Mouse (Mus musculus) C2C12 (cell line): Measurements from ENCODE around the gene Plekhj1. TPM values are rescaled to one million over a fixed set of nuclear protein-coding genes. Genes with fewer than 3 reads are reported as not detected.

Experiments used
- H3K27me3 ChIP-seq: one replicate; pipeline ENCODE4 v1.6.1; 2011; ENCODE audit not compliant: control insufficient read depth, insufficient read depth, insufficient read length
- H3K36me3 ChIP-seq: one replicate; pipeline ENCODE4 v1.6.1; 2011; ENCODE audit not compliant: control insufficient read depth, insufficient read depth
- H3K4me3 ChIP-seq: one replicate; pipeline ENCODE4 v1.5.1; 2011; ENCODE audit warnings: mild to moderate bottlenecking, control low read depth; ENCODE audit not compliant: poor library complexity, insufficient read depth, severe bottlenecking
- H3K79me2 ChIP-seq: one replicate; pipeline ENCODE4 v1.6.1; 2011; ENCODE audit not compliant: control insufficient read depth, insufficient read depth
- H3K79me3 ChIP-seq: one replicate; pipeline ENCODE4 v1.6.1; 2011; ENCODE audit warnings: low read depth, control low read depth
- H3ac ChIP-seq: one replicate; pipeline ENCODE3; 2011; ENCODE audit warnings: low read depth; ENCODE audit not compliant: control insufficient read depth, insufficient read length
- CEBPB ChIP-seq: IDR thresholded peaks from one replicate; pipeline ENCODE4 v1.6.1; 2011; ENCODE audit warnings: low read depth, mild to moderate bottlenecking, control low read depth, moderate library complexity
- CTCF ChIP-seq: IDR thresholded peaks from one replicate; pipeline ENCODE4 v1.5.1; 2011; ENCODE audit not compliant: control insufficient read depth, insufficient read depth, insufficient read length
- FOSL1 ChIP-seq: IDR thresholded peaks from one replicate; pipeline ENCODE4 v1.8.0; 2011; ENCODE audit warnings: mild to moderate bottlenecking, low read length; ENCODE audit not compliant: poor library complexity, insufficient read depth, severe bottlenecking
- MAX ChIP-seq: IDR thresholded peaks from one replicate; pipeline ENCODE4 v1.6.1; 2011; ENCODE audit warnings: mild to moderate bottlenecking, control low read depth
- MYOD1 ChIP-seq: IDR thresholded peaks from one replicate; pipeline ENCODE4 v1.6.1; 2011; ENCODE audit warnings: low read depth; ENCODE audit not compliant: control insufficient read depth, insufficient read length
- MYOG ChIP-seq: IDR thresholded peaks from one replicate; pipeline ENCODE4 v1.6.1; 2011; ENCODE audit not compliant: control insufficient read depth, insufficient read length; ENCODE audit errors: extremely low read depth
- USF1 ChIP-seq: IDR thresholded peaks from one replicate; pipeline ENCODE4 v1.6.1; 2011; ENCODE audit warnings: low read depth, mild to moderate bottlenecking, control low read depth, moderate library complexity
- polyA plus RNA-seq: library from polyadenylated mRNA; unstranded; fragments of >200 nt; fragmentation: generic; extraction: Trizol; gene quantifications from one replicate; pipeline ENCODE4 v1.2.1, GENCODE M21; 2012; ENCODE audit warnings: missing spikeins

Gene Plekhj1
- polyA plus RNA-seq, 1 experiment: 74.8 TPM

- Histone ChIP-seq H3ac (no peak overlapping the region), H3K79me3 (no peaks in the 10 kb centered on the region), H3K79me2 (no peaks in the 10 kb centered on the region), H3K36me3 (no peaks in the 10 kb centered on the region), H3K4me3 (no peak overlapping the region), H3K27me3 (peaks cover 41% of the 10 kb centered on the region)
- TF ChIP-seq MAX (no peak), FOSL1 (no peak), MYOD1 (no peak), USF1 (no peak), MYOG (no peak), CTCF (no peak), CEBPB (no peak)
Measured at GRCm38 (mm10) chr10:80842334-80842733, 43.9 kb upstream of the Plekhj1 start.

- no peaks in the 10 kb centered on the region for H3K79me3 ChIP-seq
- TF ChIP-seq USF1 (no peak), CTCF (no peak), MYOD1 (no peak), MAX (no peak), MYOG (no peak), CEBPB (no peak), FOSL1 (no peak)
- no peak overlapping the region for H3K4me3 ChIP-seq
- H3K79me2 ChIP-seq: no peaks in the 10 kb centered on the region
- H3K27me3 ChIP-seq: peaks cover 41% of the 10 kb centered on the region
- H3ac ChIP-seq: no peak overlapping the region
- H3K36me3 ChIP-seq: no peaks in the 10 kb centered on the region
Measured at GRCm38 (mm10) chr10:80841685-80842084, 43.3 kb upstream of the Plekhj1 start.

GRCm38 (mm10) chr10:80839848-80840247 is 41.4 kb upstream of the Plekhj1 start:
- Histone ChIP-seq H3K79me3 (no peaks in the 10 kb centered on the region), H3K79me2 (no peaks in the 10 kb centered on the region), H3ac (no peak overlapping the region), H3K36me3 (no peaks in the 10 kb centered on the region), H3K4me3 (no peak overlapping the region), H3K27me3 (peaks cover 33% of the 10 kb centered on the region)
- no peak for TF ChIP-seq MYOG
- no peak for TF ChIP-seq MAX
- no peak for TF ChIP-seq FOSL1
- no peak for TF ChIP-seq MYOD1
- no peak for TF ChIP-seq CEBPB
- TF ChIP-seq USF1: no peak
- TF ChIP-seq CTCF: no peak

- Histone ChIP-seq H3K36me3 (no peaks in the 10 kb centered on the region), H3K79me2 (no peaks in the 10 kb centered on the region), H3ac (no peak overlapping the region), H3K27me3 (peaks cover 19% of the 10 kb centered on the region), H3K4me3 (no peak overlapping the region), H3K79me3 (no peaks in the 10 kb centered on the region)
- TF ChIP-seq MYOG: no peak
- TF ChIP-seq MAX: no peak
- TF ChIP-seq FOSL1: no peak
- no peak for TF ChIP-seq CEBPB
- TF ChIP-seq MYOD1: no peak
- TF ChIP-seq CTCF: no peak
- TF ChIP-seq USF1: no peak
Measured at GRCm38 (mm10) chr10:80838346-80838912, 40.0 kb upstream of the Plekhj1 start.

GRCm38 (mm10) chr10:80837827-80838226 is 39.4 kb upstream of the Plekhj1 start:
- no peak for TF ChIP-seq USF1
- Histone ChIP-seq H3K79me3 (no peaks in the 10 kb centered on the region), H3ac (no peak overlapping the region), H3K36me3 (no peaks in the 10 kb centered on the region), H3K4me3 (no peak overlapping the region), H3K27me3 (peaks cover 13% of the 10 kb centered on the region), H3K79me2 (no peaks in the 10 kb centered on the region)

GRCm38 (mm10) chr10:80836949-80837379 is 38.5 kb upstream of the Plekhj1 start:
- Histone ChIP-seq H3K79me2 (no peaks in the 10 kb centered on the region), H3K27me3 (peaks cover 5% of the 10 kb centered on the region), H3ac (no peak overlapping the region), H3K36me3 (no peaks in the 10 kb centered on the region), H3K79me3 (no peaks in the 10 kb centered on the region), H3K4me3 (no peak overlapping the region)
- TF ChIP-seq FOSL1 (no peak), MYOG (no peak), CEBPB (no peak), USF1 (no peak), CTCF (no peak), MAX (no peak), MYOD1 (no peak)
